Mouse (Mus musculus) limb, embryonic 11.5 days (tissue): ENCODE data around the gene Tmem247. TPM values are rescaled to one million over a fixed set of nuclear protein-coding genes. Genes with fewer than 3 reads are reported as not detected.

Experiments
- ATAC-seq: fragments of 200-750 bp; cut with Nextera tagmentation; 2 replicates; pipeline ENCODE4 v1.8.0; 2017; ENCODE audit warnings: low read depth; ENCODE audit not compliant: insufficient number of reproducible peaks, low FRiP score, low TSS enrichment
- DNase-seq: peaks from one replicate; pipeline ENCODE4 v3.0.0-alpha.2; 2015; ENCODE audit warnings: low spot score
- H3K27ac ChIP-seq: fragments of 300-500 bp; sonication (generic); replicated peaks from 2 replicates; pipeline ENCODE4 v1.5.1; 2014; ENCODE audit warnings: low read depth, mild to moderate bottlenecking, low read length
- H3K27me3 ChIP-seq: fragments of 300-500 bp; sonication (generic); 2 replicates; pipeline ENCODE4 v1.6.1; 2014; ENCODE audit warnings: mild to moderate bottlenecking, low read length, mixed read lengths; ENCODE audit not compliant: control insufficient read depth, insufficient read depth
- H3K36me3 ChIP-seq: fragments of 300-500 bp; sonication (generic); 2 replicates; pipeline ENCODE4 v1.6.1; 2014; ENCODE audit warnings: mild to moderate bottlenecking, low read length, moderate library complexity, mixed read lengths; ENCODE audit not compliant: control insufficient read depth, insufficient read depth
- H3K4me1 ChIP-seq: fragments of 300-500 bp; sonication (generic); 2 replicates; pipeline ENCODE4 v1.6.1; 2014; ENCODE audit warnings: low read length, mixed read lengths; ENCODE audit not compliant: control insufficient read depth, insufficient read depth
- H3K4me2 ChIP-seq: fragments of 300-500 bp; sonication (generic); 2 replicates; pipeline ENCODE4 v1.6.1; 2014; ENCODE audit warnings: low read depth, mild to moderate bottlenecking, moderate library complexity; ENCODE audit not compliant: severe bottlenecking
- H3K4me3 ChIP-seq: fragments of 300-500 bp; sonication (generic); 2 replicates; pipeline ENCODE4 v1.5.1; 2014; ENCODE audit warnings: low read depth, low read length
- H3K9ac ChIP-seq: fragments of 300-500 bp; sonication (generic); 2 replicates; pipeline ENCODE4 v1.6.1; 2014; ENCODE audit warnings: mild to moderate bottlenecking, low read length
- H3K9me3 ChIP-seq: fragments of 300-500 bp; sonication (generic); 2 replicates; pipeline ENCODE4 v1.6.1; 2016; ENCODE audit warnings: low read length; ENCODE audit not compliant: control insufficient read depth
- WGBS: fragments of 180-500 bp; shearing (Covaris S2); extraction: QIAGEN DNeasy Blood & Tissue Kit; methylation state at CpG from one replicate; pipeline ENCODE4 v1.1.7; 2014; 5-methylcytosine and 5-hydroxymethylcytosine counted together
- polyA plus RNA-seq: library from polyadenylated mRNA; unstranded; fragments of >200 nt; fragmentation: Nextera tagmentation; extraction: Ambion mirVana; gene quantifications from 2 replicates; pipeline ENCODE4 v1.2.1, GENCODE M21; 2014

The Tmem247 gene
- polyA plus RNA-seq, 1 experiment from 2014 or later, result not detected

DNA sequence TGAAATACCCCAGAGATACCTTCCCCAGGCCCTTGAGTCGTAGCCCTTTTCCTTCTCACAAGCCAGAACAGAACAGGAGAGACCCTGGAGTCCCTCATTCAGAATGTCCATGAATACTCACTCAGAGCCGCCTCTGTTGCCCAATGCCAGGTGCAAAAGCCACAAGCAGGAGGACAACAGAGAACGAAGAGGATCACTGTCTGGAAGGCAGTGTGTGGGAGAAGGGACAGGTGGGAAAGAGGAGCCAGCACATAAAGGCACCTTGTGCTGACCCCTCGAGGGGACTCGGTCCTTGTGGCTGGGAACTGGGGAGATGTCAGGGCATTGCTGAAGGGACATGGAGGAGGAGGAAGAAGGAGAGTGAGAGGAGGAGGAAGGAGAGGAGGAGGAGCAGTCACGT, 25.0 kb downstream of the Tmem247 start:
- Histone ChIP-seq H3K9ac (no peak overlapping the region), H3K36me3 (no peaks in the 10 kb centered on the region), H3K4me1 (no peaks in the 10 kb centered on the region), H3K4me2 (no peak overlapping the region), H3K27me3 (no peaks in the 10 kb centered on the region), H3K4me3 (no peak overlapping the region), H3K27ac (no peak overlapping the region), H3K9me3 (peaks cover 1% of the 10 kb centered on the region; the same call in 1 of the 2 replicates)
- no peak for ATAC-seq
- no peak for DNase-seq
- 57% methylated on average over 6 of the region's 6 CpGs for WGBS

DNA sequence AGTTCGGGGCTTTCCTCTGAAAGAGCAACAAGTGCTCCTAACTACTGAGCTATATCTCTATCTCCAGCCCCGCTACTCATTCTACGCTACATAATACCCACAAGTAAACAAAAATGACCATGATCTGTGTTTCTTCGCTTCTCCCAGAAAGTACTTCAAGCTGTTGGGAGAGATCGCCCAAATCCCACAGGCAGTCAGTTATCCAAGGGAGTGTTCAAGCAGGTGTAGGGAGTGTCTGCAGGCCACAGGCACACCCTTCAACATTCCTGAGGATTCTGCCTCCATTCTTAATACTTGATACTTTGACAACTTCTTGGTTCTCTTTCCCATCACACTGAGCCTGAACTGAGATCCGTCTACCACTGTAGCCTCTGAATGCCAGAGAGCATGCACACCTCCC, 26.0 kb downstream of the Tmem247 start:
- H3K27ac ChIP-seq, result no peak overlapping the region
- WGBS, result 86% methylated on average over 6 of the region's 6 CpGs
- no peak for ATAC-seq
- peaks cover 2% of the 10 kb centered on the region; the same call in 1 of the 2 replicates for H3K9me3 ChIP-seq
- H3K4me1 ChIP-seq, result peaks cover 3% of the 10 kb centered on the region; the same call in 1 of the 2 replicates
- no peak for DNase-seq
- no peaks in the 10 kb centered on the region for H3K36me3 ChIP-seq
- no peak overlapping the region for H3K9ac ChIP-seq
- H3K27me3 ChIP-seq, result no peaks in the 10 kb centered on the region
- no peak overlapping the region for H3K4me2 ChIP-seq
- no peak overlapping the region for H3K4me3 ChIP-seq

- 45% methylated on average over 4 of the region's 4 CpGs for WGBS
- no peak for DNase-seq
- Histone ChIP-seq H3K27ac (no peak overlapping the region), H3K36me3 (no peaks in the 10 kb centered on the region), H3K27me3 (no peaks in the 10 kb centered on the region), H3K9me3 (peaks cover 2% of the 10 kb centered on the region; the same call in 1 of the 2 replicates), H3K9ac (no peak overlapping the region), H3K4me2 (no peak overlapping the region), H3K4me1 (peaks cover 3% of the 10 kb centered on the region; the same call in 1 of the 2 replicates), H3K4me3 (no peak overlapping the region)
- no peak for ATAC-seq
Observed at GRCm38 (mm10) chr17:86946078-86946477, 28.9 kb downstream of the Tmem247 start.

GRCm38 (mm10) chr17:86947840-86948796, 31.0 kb downstream of the Tmem247 start, which contains the start of gene Atp6v1e2:
Atp6v1e2 (minus strand) TSS chr17:86947897.
- no peaks in the 10 kb centered on the region for H3K27me3 ChIP-seq
- no peak within 1 kb of the TSS for H3K4me3 ChIP-seq
- H3K4me2 ChIP-seq, result no peak within 1 kb of the TSS
- ATAC-seq, result 0 out of 2 replicates have a peak, but pooled peaks have one; percentile 53
- H3K27ac ChIP-seq, result no peak within 1 kb of the TSS; the same call in 1 of the 2 replicates
- no peak for DNase-seq
- H3K36me3 ChIP-seq, result no peaks in the 10 kb centered on the region
- peaks cover 2% of the 10 kb centered on the region; the same call in 1 of the 2 replicates for H3K9me3 ChIP-seq
- WGBS, result 70% methylated on average over 28 of the region's 28 CpGs
- no peak within 1 kb of the TSS for H3K9ac ChIP-seq
- peaks cover 3% of the 10 kb centered on the region; the same call in 1 of the 2 replicates for H3K4me1 ChIP-seq

GRCm38 (mm10) chr17:86948801-86949200, 31.7 kb downstream of the Tmem247 start:
- H3K36me3 ChIP-seq, result no peaks in the 10 kb centered on the region
- peaks cover 3% of the 10 kb centered on the region; the same call in 1 of the 2 replicates for H3K4me1 ChIP-seq
- WGBS, result 84% methylated on average over 6 of the region's 6 CpGs
- no peak overlapping the region for H3K4me3 ChIP-seq
- no peak overlapping the region for H3K9ac ChIP-seq
- DNase-seq (no peak), ATAC-seq (no peak)
- no peak overlapping the region for H3K4me2 ChIP-seq
- peaks cover 2% of the 10 kb centered on the region; the same call in 1 of the 2 replicates for H3K9me3 ChIP-seq
- H3K27me3 ChIP-seq, result no peaks in the 10 kb centered on the region
- H3K27ac ChIP-seq, result no peak overlapping the region; the same call in 1 of the 2 replicates

DNA sequence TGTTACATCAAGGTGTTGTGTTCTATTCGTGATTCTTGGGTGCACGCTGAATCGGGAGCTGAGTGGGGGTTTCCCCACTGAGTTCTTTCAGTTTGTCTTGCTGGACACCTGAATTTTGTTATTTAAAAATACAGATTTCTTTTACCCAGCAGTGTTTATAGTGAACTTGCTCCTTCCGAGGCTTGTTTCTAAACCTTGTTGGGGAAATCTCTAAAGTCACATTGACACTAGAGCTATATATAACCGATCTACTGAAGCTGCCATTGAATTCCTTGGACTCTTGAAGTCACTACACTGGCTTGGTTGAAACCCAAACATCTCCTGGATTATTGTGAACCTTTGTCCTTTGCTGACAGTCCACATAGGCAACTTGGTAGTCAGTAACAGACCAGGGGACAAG, 40.1 kb downstream of the Tmem247 start:
- ATAC-seq (no peak), DNase-seq (no peak)
- 93% methylated on average over 5 of the region's 5 CpGs for WGBS
- Histone ChIP-seq H3K4me2 (no peak overlapping the region), H3K9ac (no peak overlapping the region), H3K36me3 (no peaks in the 10 kb centered on the region), H3K4me1 (peaks cover 12% of the 10 kb centered on the region; the same call in 1 of the 2 replicates), H3K27me3 (no peaks in the 10 kb centered on the region), H3K4me3 (no peak overlapping the region), H3K9me3 (no peaks in the 10 kb centered on the region), H3K27ac (no peak overlapping the region)

GRCm38 (mm10) chr17:86957968-86958367, 40.8 kb downstream of the Tmem247 start:
- WGBS, result 89% methylated on average over 14 of the region's 14 CpGs
- no peaks in the 10 kb centered on the region for H3K27me3 ChIP-seq
- H3K36me3 ChIP-seq, result no peaks in the 10 kb centered on the region
- H3K4me1 ChIP-seq, result peaks cover 12% of the 10 kb centered on the region; the same call in 1 of the 2 replicates
- H3K27ac ChIP-seq, result no peak overlapping the region
- ATAC-seq, result no peak
- H3K9me3 ChIP-seq, result no peaks in the 10 kb centered on the region
- no peak overlapping the region for H3K4me3 ChIP-seq
- H3K9ac ChIP-seq, result no peak overlapping the region
- no peak for DNase-seq
- no peak overlapping the region for H3K4me2 ChIP-seq

DNA sequence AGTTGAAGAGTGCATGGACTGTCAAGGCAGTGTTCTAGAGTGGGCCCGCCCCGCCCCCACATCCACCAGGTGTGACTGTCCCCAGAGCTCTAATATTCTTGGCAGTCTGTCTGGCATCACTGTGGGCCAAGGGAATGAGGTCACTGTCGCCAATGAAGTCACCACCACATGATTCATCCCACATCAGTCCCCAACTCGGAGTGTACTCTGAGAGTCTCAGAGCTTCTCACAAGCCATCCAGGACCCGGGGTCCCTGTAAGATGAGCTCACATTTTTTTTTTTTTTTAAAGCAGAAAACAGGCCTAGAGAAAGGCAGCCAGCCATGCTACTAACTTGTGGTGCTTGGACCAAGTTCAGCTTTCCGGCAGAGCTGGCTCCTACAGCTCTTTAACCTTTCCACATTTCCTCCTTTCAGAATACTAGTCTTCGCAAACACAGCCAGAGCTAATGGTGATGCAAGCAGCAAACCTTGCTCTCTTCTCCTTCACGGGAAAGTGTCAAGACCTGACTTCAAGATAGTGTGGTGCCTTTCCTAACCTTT, 44.2 kb downstream of the Tmem247 start:
- Histone ChIP-seq H3K4me2 (no peak overlapping the region), H3K27ac (no peak overlapping the region), H3K4me1 (peaks cover 18% of the 10 kb centered on the region), H3K4me3 (no peak overlapping the region), H3K9ac (no peak overlapping the region), H3K36me3 (no peaks in the 10 kb centered on the region), H3K9me3 (no peaks in the 10 kb centered on the region), H3K27me3 (no peaks in the 10 kb centered on the region)
- ATAC-seq, result no peak
- no peak for DNase-seq
- WGBS, result 63% methylated on average over 8 of the region's 8 CpGs
